Mouse (Mus musculus) stomach, embryonic 14.5 days (tissue): ENCODE results near the gene Dph3. TPM values are rescaled to one million over a fixed set of nuclear protein-coding genes. Genes with fewer than 3 reads are reported as not detected.
A peak's percentile ranks its signal among the peaks of the same experiment; 100 is the strongest.

Experiments used
- ATAC-seq: fragments of 200-750 bp; cut with Nextera tagmentation; 2 replicates; pipeline ENCODE4 v1.8.0; 2017; ENCODE audit warnings: low read depth, moderate TSS enrichment; ENCODE audit not compliant: insufficient number of reproducible peaks, insufficient read depth, low FRiP score
- H3K27ac ChIP-seq: fragments of 300-500 bp; sonication (generic); 2 replicates; pipeline ENCODE4 v1.5.1; 2014; ENCODE audit warnings: mild to moderate bottlenecking, low read length, moderate library complexity, mixed read lengths
- H3K27me3 ChIP-seq: fragments of 300-500 bp; sonication (generic); 2 replicates; pipeline ENCODE4 v1.6.1; 2014; ENCODE audit warnings: low read length, control low read depth, mixed read lengths; ENCODE audit not compliant: control insufficient read depth, insufficient read depth
- H3K36me3 ChIP-seq: fragments of 300-500 bp; sonication (generic); 2 replicates; pipeline ENCODE4 v1.6.1; 2014; ENCODE audit warnings: mild to moderate bottlenecking, control low read depth, low read length, moderate library complexity, mixed read lengths; ENCODE audit not compliant: control insufficient read depth, insufficient read depth
- H3K4me1 ChIP-seq: fragments of 300-500 bp; sonication (generic); 2 replicates; pipeline ENCODE4 v1.6.1; 2014; ENCODE audit warnings: low read length, control low read depth, mixed read lengths; ENCODE audit not compliant: control insufficient read depth, insufficient read depth
- H3K4me2 ChIP-seq: fragments of 300-500 bp; sonication (generic); replicated peaks from 2 replicates; pipeline ENCODE4 v1.6.1; 2014; ENCODE audit warnings: low read depth, low read length, control low read depth
- H3K4me3 ChIP-seq: fragments of 300-500 bp; sonication (generic); 2 replicates; pipeline ENCODE4 v1.5.1; 2014; ENCODE audit warnings: low read depth, low read length, control low read depth
- H3K9ac ChIP-seq: fragments of 300-500 bp; sonication (generic); replicated peaks from 2 replicates; pipeline ENCODE4 v1.6.1; 2014; ENCODE audit warnings: low read depth, mild to moderate bottlenecking, control low read depth, low read length, moderate library complexity, mixed read lengths
- H3K9me3 ChIP-seq: fragments of 300-500 bp; sonication (generic); 2 replicates; pipeline ENCODE4 v1.6.1; 2016; ENCODE audit warnings: low read depth, low read length, control low read depth; ENCODE audit not compliant: control insufficient read depth
- WGBS: fragments of 180-500 bp; shearing (Covaris S2); extraction: QIAGEN DNeasy Blood & Tissue Kit; methylation state at CpG from one replicate; pipeline ENCODE4 v1.1.7; 2014; 5-methylcytosine and 5-hydroxymethylcytosine counted together
- polyA plus RNA-seq: library from polyadenylated mRNA; unstranded; fragments of >200 nt; fragmentation: Nextera tagmentation; extraction: Ambion mirVana; gene quantifications from 2 replicates; pipeline ENCODE4 v1.2.1, GENCODE M21; 2014

Gene Dph3
- polyA plus RNA-seq, 1 experiment from 2014 or later, result 98.3 TPM

GRCm38 (mm10) chr14:32054788-32055187 is 30.7 kb downstream of the Dph3 start:
- Histone ChIP-seq H3K4me1 (no peaks in the 10 kb centered on the region), H3K36me3 (no peaks in the 10 kb centered on the region), H3K27ac (no peak overlapping the region), H3K4me3 (no peak overlapping the region), H3K4me2 (no peak overlapping the region), H3K9me3 (no peaks in the 10 kb centered on the region), H3K9ac (no peak overlapping the region), H3K27me3 (no peaks in the 10 kb centered on the region)
- WGBS, result 50% methylated on average over 10 of the region's 10 CpGs
- ATAC-seq, result no peak

GRCm38 (mm10) chr14:32053895-32054294 is 31.6 kb downstream of the Dph3 start:
- ATAC-seq, result no peak
- 69% methylated on average over 5 of the region's 5 CpGs for WGBS
- H3K36me3 ChIP-seq, result no peaks in the 10 kb centered on the region

GRCm38 (mm10) chr14:32050171-32050570 is 35.4 kb downstream of the Dph3 start:
- Histone ChIP-seq H3K4me2 (no peak overlapping the region), H3K36me3 (no peaks in the 10 kb centered on the region), H3K27ac (no peak overlapping the region), H3K4me3 (no peak overlapping the region), H3K9ac (no peak overlapping the region), H3K9me3 (no peaks in the 10 kb centered on the region), H3K4me1 (no peaks in the 10 kb centered on the region), H3K27me3 (no peaks in the 10 kb centered on the region)
- WGBS, result 85% methylated on average over 6 of the region's 6 CpGs
- no peak for ATAC-seq

More at GRCm38 (mm10) chr14:32053895-32054294, 31.6 kb downstream of the Dph3 start:
- no peaks in the 10 kb centered on the region for H3K4me1 ChIP-seq
- no peaks in the 10 kb centered on the region for H3K27me3 ChIP-seq
- H3K27ac ChIP-seq, result no peak overlapping the region
- H3K9ac ChIP-seq, result no peak overlapping the region
- H3K9me3 ChIP-seq, result no peaks in the 10 kb centered on the region
- no peak overlapping the region for H3K4me2 ChIP-seq
- no peak overlapping the region for H3K4me3 ChIP-seq

GRCm38 (mm10) chr14:32046357-32046756 is 39.2 kb downstream of the Dph3 start:
- H3K4me2 ChIP-seq, result no peak overlapping the region
- H3K9ac ChIP-seq, result no peak overlapping the region
- WGBS, result 66% methylated on average over 8 of the region's 8 CpGs
- H3K27ac ChIP-seq, result no peak overlapping the region
- no peak for ATAC-seq
- no peak overlapping the region for H3K4me3 ChIP-seq
- no peaks in the 10 kb centered on the region for H3K4me1 ChIP-seq
- H3K9me3 ChIP-seq, result no peaks in the 10 kb centered on the region
- H3K36me3 ChIP-seq, result no peaks in the 10 kb centered on the region
- H3K27me3 ChIP-seq, result no peaks in the 10 kb centered on the region

GRCm38 (mm10) chr14:32042108-32042507 is 43.4 kb downstream of the Dph3 start:
- no peaks in the 10 kb centered on the region for H3K27me3 ChIP-seq
- no peak overlapping the region for H3K27ac ChIP-seq
- H3K9me3 ChIP-seq, result no peaks in the 10 kb centered on the region
- 35% methylated on average over 5 of the region's 5 CpGs for WGBS
- no peak overlapping the region for H3K9ac ChIP-seq
- H3K4me1 ChIP-seq, result no peaks in the 10 kb centered on the region
- 0 out of 2 replicates have a peak, but pooled peaks have one; percentile 67 for ATAC-seq
- no peaks in the 10 kb centered on the region for H3K36me3 ChIP-seq
- H3K4me2 ChIP-seq, result no peak overlapping the region
- no peak overlapping the region for H3K4me3 ChIP-seq

- no peaks in the 10 kb centered on the region for H3K27me3 ChIP-seq
- H3K9ac ChIP-seq, result no peak overlapping the region
- H3K9me3 ChIP-seq, result no peaks in the 10 kb centered on the region
- no peak overlapping the region for H3K27ac ChIP-seq
- no peak overlapping the region for H3K4me3 ChIP-seq
- no peaks in the 10 kb centered on the region for H3K4me1 ChIP-seq
- no peak for ATAC-seq
- 82% methylated on average over 8 of the region's 8 CpGs for WGBS
- H3K36me3 ChIP-seq, result no peaks in the 10 kb centered on the region
- no peak overlapping the region for H3K4me2 ChIP-seq
Observed at GRCm38 (mm10) chr14:32037661-32038252, 47.8 kb downstream of the Dph3 start.

- Histone ChIP-seq H3K27ac (no peak overlapping the region), H3K9ac (no peak overlapping the region), H3K9me3 (no peaks in the 10 kb centered on the region), H3K4me1 (no peaks in the 10 kb centered on the region), H3K36me3 (no peaks in the 10 kb centered on the region), H3K4me2 (no peak overlapping the region), H3K4me3 (no peak overlapping the region), H3K27me3 (no peaks in the 10 kb centered on the region)
- 79% methylated on average over 5 of the region's 5 CpGs for WGBS
- ATAC-seq, result no peak
Observed at GRCm38 (mm10) chr14:32036482-32036881, 49.0 kb downstream of the Dph3 start.

- Histone ChIP-seq H3K4me3 (no peak overlapping the region), H3K9ac (no peak overlapping the region), H3K9me3 (no peaks in the 10 kb centered on the region), H3K36me3 (no peaks in the 10 kb centered on the region), H3K27me3 (0 out of 2 replicates have a peak, but pooled peaks cover 4% of the 10 kb centered on the region), H3K4me2 (no peak overlapping the region), H3K4me1 (no peaks in the 10 kb centered on the region), H3K27ac (no peak overlapping the region)
- WGBS, result 6% methylated on average over 4 of the region's 4 CpGs
- peak; percentile 44; the same call in 1 of the 2 replicates for ATAC-seq
Observed at GRCm38 (mm10) chr14:32032522-32032921, 53.0 kb downstream of the Dph3 start.
